Mouse (Mus musculus): Measurements from ENCODE around the gene Gm6614. TPM values are rescaled to one million over a fixed set of nuclear protein-coding genes. Genes with fewer than 3 reads are reported as not detected.

Gene Gm6614
- polyA plus RNA-seq (2015; fragmentation: Illumina TruSeq; extraction: RNeasy Lipid Tissue Mini Kit (QIAGEN cat#74804); ENCODE audit: low read depth, low replicate concordance): not detected

GRCm38 (mm10) chr6:142011364-142011955, at the start of gene Gm6614:
Gene Gm6614, minus strand, starts transcription at chr6:142011414.

DNA sequence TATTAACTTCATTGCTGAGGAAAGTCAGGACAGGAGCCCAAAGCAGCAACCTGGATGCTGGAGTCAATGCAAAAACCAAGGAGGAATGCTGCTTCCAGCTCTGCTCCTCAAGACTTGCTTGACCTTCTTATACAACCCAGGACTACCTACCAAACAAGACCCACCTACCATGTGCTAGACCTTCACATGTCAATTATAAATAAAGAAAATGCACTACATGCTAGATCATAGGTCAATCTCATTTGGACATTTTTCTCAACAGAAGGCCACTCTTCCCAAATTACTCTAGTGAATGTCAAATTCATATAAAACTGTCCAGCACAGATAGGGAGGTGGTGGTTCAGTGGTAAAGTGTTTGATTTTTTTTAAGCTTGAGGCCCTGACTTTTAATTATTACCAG, 64.4 kb downstream of the Gm6614 start, which contains the start of gene Slco1a1:
Slco1a1 (minus strand) TSS at position 101 of the 400 bp plus-strand sequence.

Other genes starting within 250 kb of the Gm6614 start
- gene Gm5724, start 237.6 kb downstream of the Gm6614 start, polyA plus RNA-seq (2015; fragmentation: Illumina TruSeq; extraction: RNeasy Lipid Tissue Mini Kit (QIAGEN cat#74804); ENCODE audit: low read depth, low replicate concordance): not detected
- gene Slco1a4, start 155.2 kb downstream of the Gm6614 start, polyA plus RNA-seq (2015; fragmentation: Illumina TruSeq; extraction: RNeasy Lipid Tissue Mini Kit (QIAGEN cat#74804); ENCODE audit: low read depth, low replicate concordance): 62.7 TPM
- not detected for gene Slco1a1, start 64.5 kb downstream of the Gm6614 start, polyA plus RNA-seq (2015; fragmentation: Illumina TruSeq; extraction: RNeasy Lipid Tissue Mini Kit (QIAGEN cat#74804); ENCODE audit: low read depth, low replicate concordance)
- gene Slco1a6, start 197.1 kb upstream of the Gm6614 start, polyA plus RNA-seq (2015; fragmentation: Illumina TruSeq; extraction: RNeasy Lipid Tissue Mini Kit (QIAGEN cat#74804); ENCODE audit: low read depth, low replicate concordance): not detected